Mouse (Mus musculus) forebrain, embryonic 11.5 days (tissue): ENCODE results near the gene Rtraf. TPM values are rescaled to one million over a fixed set of nuclear protein-coding genes. Genes with fewer than 3 reads are reported as not detected.

Source experiments
- ATAC-seq: fragments of 200-750 bp; cut with Nextera tagmentation; replicated peaks from 2 replicates; pipeline ENCODE4 v1.8.0; 2017; ENCODE audit warnings: moderate TSS enrichment; ENCODE audit not compliant: low FRiP score
- DNase-seq: peaks from one replicate; pipeline ENCODE4 v3.0.0-alpha.2; 2017; ENCODE audit warnings: low spot score
- H3K27ac ChIP-seq: fragments of 300-500 bp; sonication (generic); 2 replicates; pipeline ENCODE4 v1.5.1; 2014; ENCODE audit warnings: low read depth, low read length
- H3K27me3 ChIP-seq: fragments of 300-500 bp; sonication (generic); 2 replicates; pipeline ENCODE4 v1.6.1; 2014; ENCODE audit warnings: mild to moderate bottlenecking, low read length, mixed read lengths; ENCODE audit not compliant: control insufficient read depth, insufficient read depth
- H3K36me3 ChIP-seq: fragments of 300-500 bp; sonication (generic); 2 replicates; pipeline ENCODE4 v1.6.1; 2014; ENCODE audit warnings: mild to moderate bottlenecking, low read length, moderate library complexity, mixed read lengths; ENCODE audit not compliant: control insufficient read depth, insufficient read depth
- H3K4me1 ChIP-seq: fragments of 300-500 bp; sonication (generic); replicated peaks from 2 replicates; pipeline ENCODE4 v1.6.1; 2014; ENCODE audit warnings: low read length, mixed read lengths; ENCODE audit not compliant: control insufficient read depth, insufficient read depth
- H3K4me2 ChIP-seq: fragments of 300-500 bp; sonication (generic); 2 replicates; pipeline ENCODE4 v1.6.1; 2014; ENCODE audit warnings: low read depth, mild to moderate bottlenecking, low read length, moderate library complexity, mixed read lengths; ENCODE audit not compliant: severe bottlenecking
- H3K4me3 ChIP-seq: fragments of 300-500 bp; sonication (generic); 2 replicates; pipeline ENCODE4 v1.5.1; 2014; ENCODE audit warnings: low read depth, low read length
- H3K9ac ChIP-seq: fragments of 300-500 bp; sonication (generic); 2 replicates; pipeline ENCODE4 v1.6.1; 2014; ENCODE audit warnings: low read length
- H3K9me3 ChIP-seq: fragments of 300-500 bp; sonication (generic); 2 replicates; pipeline ENCODE4 v1.6.1; 2016; ENCODE audit warnings: low read length, mixed read lengths; ENCODE audit not compliant: control insufficient read depth
- WGBS: fragments of 180-500 bp; shearing (Covaris S2); extraction: QIAGEN DNeasy Blood & Tissue Kit; methylation state at CpG from one replicate; pipeline ENCODE4 v1.1.7; 2014; 5-methylcytosine and 5-hydroxymethylcytosine counted together
- polyA plus RNA-seq: library from polyadenylated mRNA; unstranded; fragments of >200 nt; fragmentation: Nextera tagmentation; extraction: Ambion mirVana; gene quantifications from 2 replicates; pipeline ENCODE4 v1.2.1, GENCODE M21; 2014

The Rtraf gene
- polyA plus RNA-seq, 1 experiment from 2014 or later = 274 TPM

- no peaks in the 10 kb centered on the region for H3K36me3 ChIP-seq
- 21% methylated on average over 15 of the region's 15 CpGs for WGBS
- no peaks in the 10 kb centered on the region for H3K27me3 ChIP-seq
- H3K9me3 ChIP-seq = no peaks in the 10 kb centered on the region
- H3K9ac ChIP-seq = peak overlapping the region; percentile 51; the same call in 1 of the 2 replicates
- peak overlapping the region; percentile 39 for H3K4me2 ChIP-seq
- DNase-seq (peak; percentile 78), ATAC-seq (peak; percentile 76)
- H3K4me3 ChIP-seq = no peak overlapping the region
- 0 out of 2 replicates have a peak, but pooled peaks cover 4% of the 10 kb centered on the region for H3K4me1 ChIP-seq
- H3K27ac ChIP-seq = no peak overlapping the region
Observed at GRCm38 (mm10) chr14:19839600-19840332, 16.1 kb upstream of the Rtraf start.

- no peak overlapping the region for H3K4me2 ChIP-seq
- H3K9me3 ChIP-seq = no peaks in the 10 kb centered on the region
- no peaks in the 10 kb centered on the region for H3K36me3 ChIP-seq
- no peak overlapping the region for H3K27ac ChIP-seq
- no peak overlapping the region for H3K9ac ChIP-seq
- no peak for DNase-seq
- WGBS = 82% methylated on average over 3 of the region's 3 CpGs
- H3K27me3 ChIP-seq = no peaks in the 10 kb centered on the region
- no peak overlapping the region for H3K4me3 ChIP-seq
- 0 out of 2 replicates have a peak, but pooled peaks cover 4% of the 10 kb centered on the region for H3K4me1 ChIP-seq
- ATAC-seq = no peak
Observed at GRCm38 (mm10) chr14:19836289-19836688, 12.7 kb upstream of the Rtraf start.

- no peaks in the 10 kb centered on the region for H3K27me3 ChIP-seq
Observed at GRCm38 (mm10) chr14:19825481-19825880, 1.9 kb upstream of the Rtraf start.

DNA sequence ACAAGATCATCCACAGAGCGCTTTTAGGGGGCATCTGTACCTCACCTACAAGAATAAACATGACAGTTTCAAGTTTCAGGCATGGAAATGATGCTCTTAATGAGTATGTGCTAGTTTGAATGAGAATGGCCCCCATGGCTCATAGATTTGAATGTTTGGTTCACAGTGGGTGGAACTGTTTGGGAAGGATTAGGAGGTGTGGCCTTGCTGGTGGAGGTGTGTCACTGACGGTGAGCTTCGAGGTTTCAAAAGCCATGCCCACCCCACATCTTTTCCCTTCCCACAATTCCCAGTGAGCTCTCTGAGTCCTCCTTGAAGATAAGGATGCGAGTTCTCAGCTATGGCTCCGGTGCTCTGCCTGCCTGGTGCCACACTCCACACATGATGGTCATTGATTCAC, 1.9 kb downstream of the Rtraf start:
- H3K4me3 ChIP-seq = no peak overlapping the region
- no peaks in the 10 kb centered on the region for H3K9me3 ChIP-seq
- ATAC-seq (no peak), DNase-seq (no peak)
- H3K4me1 ChIP-seq = peaks cover 9% of the 10 kb centered on the region; the same call in 1 of the 2 replicates
- no peak overlapping the region for H3K4me2 ChIP-seq
- H3K27me3 ChIP-seq = no peaks in the 10 kb centered on the region
- H3K36me3 ChIP-seq = peaks cover 7% of the 10 kb centered on the region
- 99% methylated on average over 5 of the region's 5 CpGs for WGBS
- H3K27ac ChIP-seq = no peak overlapping the region
- H3K9ac ChIP-seq = no peak overlapping the region

More at GRCm38 (mm10) chr14:19825481-19825880, 1.9 kb upstream of the Rtraf start:
- DNase-seq (peak; percentile 73), ATAC-seq (peak; percentile 68)
- Histone ChIP-seq H3K9ac (no peak overlapping the region), H3K4me3 (no peak overlapping the region), H3K4me1 (peaks cover 9% of the 10 kb centered on the region; the same call in 1 of the 2 replicates), H3K36me3 (peaks cover 7% of the 10 kb centered on the region), H3K9me3 (no peaks in the 10 kb centered on the region), H3K4me2 (peak overlapping the region; percentile 5; the same call in 1 of the 2 replicates), H3K27ac (peak overlapping the region; percentile 81)
- 35% methylated on average over 11 of the region's 11 CpGs for WGBS

DNA sequence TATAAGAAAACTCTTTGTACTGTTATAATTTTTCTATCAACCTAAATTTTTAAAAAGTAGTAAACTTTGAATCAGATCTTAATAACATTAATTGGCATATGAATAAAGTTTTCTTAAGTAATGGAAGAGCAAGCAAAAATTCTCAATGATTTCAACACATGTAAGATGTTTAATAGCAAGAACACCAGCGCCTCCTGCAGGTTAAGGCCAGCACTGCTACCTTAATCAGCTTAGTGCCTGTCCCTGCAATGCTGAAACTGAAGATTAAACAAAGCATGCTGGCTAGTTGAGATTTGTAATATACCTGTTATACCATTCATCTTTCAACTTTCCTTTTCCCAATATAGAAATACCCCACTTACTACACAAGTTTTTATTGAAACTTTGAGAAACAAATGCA, 5.7 kb downstream of the Rtraf start:
- Histone ChIP-seq H3K4me2 (no peak overlapping the region), H3K27ac (no peak overlapping the region), H3K36me3 (peaks cover 22% of the 10 kb centered on the region), H3K9me3 (no peaks in the 10 kb centered on the region), H3K4me3 (no peak overlapping the region), H3K4me1 (peaks cover 4% of the 10 kb centered on the region; the same call in 1 of the 2 replicates), H3K9ac (no peak overlapping the region), H3K27me3 (no peaks in the 10 kb centered on the region)
- peak; percentile 89 for DNase-seq
- no peak for ATAC-seq
- WGBS = 13% methylated on average over 1 of the region's 1 CpGs

DNA sequence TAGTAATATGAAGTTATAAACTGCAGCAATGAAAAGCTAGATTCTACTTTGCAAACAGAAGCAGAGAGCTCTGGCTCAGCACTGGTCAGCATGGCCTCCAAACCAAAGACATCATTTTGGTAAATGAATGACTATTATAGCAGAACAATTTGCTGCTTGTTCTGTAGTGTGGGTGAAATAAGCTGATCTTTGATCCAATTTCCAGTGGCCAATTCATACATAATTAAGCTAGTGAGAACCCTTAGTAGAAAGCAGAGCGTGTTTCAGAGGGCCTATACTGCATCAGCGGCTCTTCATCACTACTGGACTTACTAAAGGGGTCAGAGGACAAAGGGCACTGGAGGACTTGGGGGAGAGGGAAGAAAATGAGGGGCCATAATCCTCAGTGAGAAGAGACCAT, 10.6 kb downstream of the Rtraf start:
- no peaks in the 10 kb centered on the region for H3K27me3 ChIP-seq
- H3K4me2 ChIP-seq = no peak overlapping the region
- H3K27ac ChIP-seq = no peak overlapping the region
- DNase-seq (no peak), ATAC-seq (no peak)
- peaks cover 15% of the 10 kb centered on the region for H3K36me3 ChIP-seq
- H3K9me3 ChIP-seq = no peaks in the 10 kb centered on the region
- WGBS = 88% methylated on average over 2 of the region's 2 CpGs
- H3K9ac ChIP-seq = no peak overlapping the region
- no peak overlapping the region for H3K4me3 ChIP-seq
- no peaks in the 10 kb centered on the region for H3K4me1 ChIP-seq

GRCm38 (mm10) chr14:19809934-19810333, 13.7 kb downstream of the Rtraf start:
- H3K36me3 ChIP-seq = peaks cover 8% of the 10 kb centered on the region
- no peak for ATAC-seq

GRCm38 (mm10) chr14:19807858-19808257, 15.8 kb downstream of the Rtraf start:
- H3K9ac ChIP-seq = no peak overlapping the region
- WGBS = 86% methylated on average over 2 of the region's 2 CpGs
- H3K4me1 ChIP-seq = no peaks in the 10 kb centered on the region

More at GRCm38 (mm10) chr14:19809934-19810333, 13.7 kb downstream of the Rtraf start:
- no peak for DNase-seq
- Histone ChIP-seq H3K4me2 (no peak overlapping the region), H3K4me1 (no peaks in the 10 kb centered on the region), H3K27ac (no peak overlapping the region), H3K9ac (no peak overlapping the region), H3K4me3 (no peak overlapping the region), H3K27me3 (no peaks in the 10 kb centered on the region), H3K9me3 (no peaks in the 10 kb centered on the region)
- 87% methylated on average over 10 of the region's 10 CpGs for WGBS

GRCm38 (mm10) chr14:19807339-19807738, 16.3 kb downstream of the Rtraf start:
- Histone ChIP-seq H3K4me2 (no peak overlapping the region), H3K27ac (no peak overlapping the region), H3K36me3 (no peaks in the 10 kb centered on the region; the same call in none of the 2 replicates), H3K9ac (no peak overlapping the region), H3K27me3 (no peaks in the 10 kb centered on the region), H3K4me1 (no peaks in the 10 kb centered on the region), H3K4me3 (no peak overlapping the region), H3K9me3 (no peaks in the 10 kb centered on the region)
- ATAC-seq (no peak), DNase-seq (no peak)
- WGBS = 86% methylated on average over 3 of the region's 3 CpGs

More at GRCm38 (mm10) chr14:19807858-19808257, 15.8 kb downstream of the Rtraf start:
- ATAC-seq (no peak), DNase-seq (no peak)
- H3K4me3 ChIP-seq = no peak overlapping the region
- H3K4me2 ChIP-seq = no peak overlapping the region
- H3K27ac ChIP-seq = no peak overlapping the region
- H3K36me3 ChIP-seq = no peaks in the 10 kb centered on the region; the same call in none of the 2 replicates
- H3K27me3 ChIP-seq = no peaks in the 10 kb centered on the region
- H3K9me3 ChIP-seq = no peaks in the 10 kb centered on the region
